Mouse (Mus musculus): Measurements from ENCODE around the gene Myf5.

Myf5 gene

DNA sequence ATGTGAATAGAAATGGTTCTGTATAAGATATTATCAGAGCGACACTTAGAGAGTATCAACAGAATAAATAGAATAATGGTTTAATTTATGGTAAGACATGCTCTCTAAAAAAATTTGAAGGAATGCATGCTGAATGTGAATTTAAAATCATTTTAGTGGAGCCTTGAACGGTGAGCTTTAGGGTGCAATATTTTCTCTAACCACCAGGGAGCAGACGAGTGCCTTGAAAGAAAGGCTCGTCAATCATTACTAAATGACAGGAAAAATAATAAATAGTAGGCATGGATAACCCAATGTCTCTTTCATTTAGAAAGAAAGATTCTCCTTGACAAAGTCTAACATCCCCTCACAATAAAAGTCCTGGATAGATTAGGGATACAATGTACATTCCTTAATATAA lies 43.2 kb downstream of the Myf5 start:
- in situ Hi-C loops (cut with MboI; ENCODE audit: unreplicated experiment in 2 of 2): loop anchor here (10.0 to 25.0 kb wide), 2 partner anchors 995 to 1002 kb away; no protein-coding TSS in a partner anchor

DNA sequence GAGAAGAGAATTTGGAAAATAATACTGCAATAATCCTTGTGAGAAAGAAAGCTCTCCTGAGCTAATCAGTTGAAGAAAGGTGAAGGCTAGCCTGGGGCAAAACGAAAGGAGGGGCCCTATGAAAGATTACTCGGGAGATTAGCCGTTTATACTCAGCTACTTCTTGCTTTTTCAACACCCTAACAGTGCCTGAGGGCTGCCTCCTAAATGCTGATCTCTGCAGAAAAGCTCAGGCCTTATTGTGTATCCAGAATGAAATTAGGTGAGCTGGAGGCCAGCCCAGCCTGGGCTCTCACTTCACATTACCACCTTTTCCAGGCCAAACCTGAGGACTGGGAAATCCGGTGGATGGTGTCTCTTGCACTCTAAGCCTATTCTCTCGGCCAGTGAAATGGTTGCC lies 49.0 kb downstream of the Myf5 start:
- in situ Hi-C loops (cut with MboI; ENCODE audit: unreplicated experiment in 2 of 2): loop anchor here in 1 of 2 experiments (25.0 kb wide), 1 partner anchor 1000 kb away; no protein-coding TSS in a partner anchor
